Mouse (Mus musculus): Measurements from ENCODE around the gene Taar1. TPM values are rescaled to one million over a fixed set of nuclear protein-coding genes. Genes with fewer than 3 reads are reported as not detected.

The Taar1 gene
- polyA plus RNA-seq, 1 experiment from 2014 or later, result not detected

Other genes starting within 250 kb of the Taar1 start
- gene Rps12, start 133.1 kb upstream of the Taar1 start, polyA plus RNA-seq (2015; fragmentation: Nextera tagmentation; extraction: Ambion mirVana), result 171 and 214 TPM in 2 replicates
- gene Slc18b1, start 123.4 kb upstream of the Taar1 start, polyA plus RNA-seq (2015; fragmentation: Nextera tagmentation; extraction: Ambion mirVana), result 14.2 and 16.0 TPM in 2 replicates
- 0.15 TPM in 1 of 2 replicates, not detected in the other for gene Vnn3, start 68.9 kb upstream of the Taar1 start, polyA plus RNA-seq (2015; fragmentation: Nextera tagmentation; extraction: Ambion mirVana)
- 0.60 and 0.97 TPM in 2 replicates for gene Vnn1, start 25.7 kb upstream of the Taar1 start, polyA plus RNA-seq (2015; fragmentation: Nextera tagmentation; extraction: Ambion mirVana)
- gene Taar2, start 18.2 kb downstream of the Taar1 start, polyA plus RNA-seq (2015; fragmentation: Nextera tagmentation; extraction: Ambion mirVana), result not detected in 2 replicates
- gene Taar3, start 29.2 kb downstream of the Taar1 start, polyA plus RNA-seq (2015; fragmentation: Nextera tagmentation; extraction: Ambion mirVana), result not detected in 2 replicates
- gene Taar4, start 40.1 kb downstream of the Taar1 start, polyA plus RNA-seq (2015; fragmentation: Nextera tagmentation; extraction: Ambion mirVana), result not detected in 2 replicates
- not detected in 2 replicates for gene Taar5, start 50.4 kb downstream of the Taar1 start, polyA plus RNA-seq (2015; fragmentation: Nextera tagmentation; extraction: Ambion mirVana)
- gene Taar6, start 65.3 kb downstream of the Taar1 start, polyA plus RNA-seq (2015; fragmentation: Nextera tagmentation; extraction: Ambion mirVana), result not detected in 2 replicates
- gene Taar7a, start 73.1 kb downstream of the Taar1 start, polyA plus RNA-seq (2015; fragmentation: Nextera tagmentation; extraction: Ambion mirVana), result not detected in 2 replicates
- not detected in 2 replicates for gene Taar7b, start 79.6 kb downstream of the Taar1 start, polyA plus RNA-seq (2015; fragmentation: Nextera tagmentation; extraction: Ambion mirVana)
- not detected in 2 replicates for gene Taar7d, start 106.9 kb downstream of the Taar1 start, polyA plus RNA-seq (2015; fragmentation: Nextera tagmentation; extraction: Ambion mirVana)
- not detected in 2 replicates for gene Taar7e, start 117.3 kb downstream of the Taar1 start, polyA plus RNA-seq (2015; fragmentation: Nextera tagmentation; extraction: Ambion mirVana)
- gene Taar7f, start 129.2 kb downstream of the Taar1 start, polyA plus RNA-seq (2015; fragmentation: Nextera tagmentation; extraction: Ambion mirVana), result not detected in 2 replicates
- not detected in 2 replicates for gene Taar8a, start 156.1 kb downstream of the Taar1 start, polyA plus RNA-seq (2015; fragmentation: Nextera tagmentation; extraction: Ambion mirVana)
- not detected in 2 replicates for gene Taar8b, start 171.9 kb downstream of the Taar1 start, polyA plus RNA-seq (2015; fragmentation: Nextera tagmentation; extraction: Ambion mirVana)
- gene Taar8c, start 181.6 kb downstream of the Taar1 start, polyA plus RNA-seq (2015; fragmentation: Nextera tagmentation; extraction: Ambion mirVana), result not detected in 2 replicates
- gene Taar9, start 189.2 kb downstream of the Taar1 start, polyA plus RNA-seq (2015; fragmentation: Nextera tagmentation; extraction: Ambion mirVana), result not detected in 2 replicates
- gene Stx7, start 228.9 kb downstream of the Taar1 start, polyA plus RNA-seq (2015; fragmentation: Nextera tagmentation; extraction: Ambion mirVana), result 68.7 and 70.4 TPM in 2 replicates

Measured in limb, embryonic 15.5 days (tissue).